19 mouse cellular contexts compared by ENCODE assay signal in genomic region chr8:3273799-3274198, GRCm38 (mm10). TPM values are rescaled to one million over a fixed set of nuclear protein-coding genes. Genes with fewer than 3 reads are reported as not detected.
DNase-seq lines count a peak whose midpoint lies in the region; ATAC-seq lines count a peak whose summit lies in the region.
"Had no signal": no experiment of that assay in that cellular context is flagged by ENCODE, and none has a peak within 500 bp of the region (broad histone marks: within the 10 kb centered on the region; RNA-seq: fewer than 3 reads in every experiment).

No protein-coding gene starts in this region.

- DNase-seq in heart, adult 11 months: peak; percentile 61
- DNase-seq in testis, postnatal 14 days (ENCODE audit: low spot score): peak; percentile 43
- DNase-seq in testis, postnatal 10 days (ENCODE audit: low spot score): no peak
- DNase-seq: adrenal gland, adult 8-10 months; adrenal gland, postnatal 14 days; adrenal gland, postnatal 36 days; cerebellum, adult 11-12 months; cerebellum, adult 2 months; cerebellum, adult 9-10 months; cerebellum, postnatal 10 days; cerebellum, postnatal 25 days had no signal

- H3K9ac ChIP-seq in heart, embryonic 11.5 days (ENCODE audit: low read depth, low read length): no peak overlapping the region
- H3K9ac ChIP-seq in forebrain, embryonic 12.5 days: no peak overlapping the region
- H3K9ac ChIP-seq: embryonic facial prominence, embryonic 12.5 days had no signal

- H3K36me3 ChIP-seq in heart, embryonic 11.5 days (ENCODE audit: control insufficient read depth, insufficient read depth, low read length): no peaks in the 10 kb centered on the region
- peaks cover 4% of the 10 kb centered on the region; the same call in 1 of the 2 replicates for H3K36me3 ChIP-seq in forebrain, embryonic 12.5 days (replicated peaks)

- 93% methylated on average over 3 of the region's 3 CpGs for WGBS in heart, embryonic 11.5 days (ENCODE audit: insufficient replicate concordance)
- 96% methylated on average over 3 of the region's 3 CpGs for WGBS in forebrain, embryonic 12.5 days

- no peak overlapping the region for H3K27ac ChIP-seq in heart, embryonic 11.5 days (ENCODE audit: low read depth, low read length)
- H3K27ac ChIP-seq in forebrain, embryonic 12.5 days: no peak overlapping the region
- H3K27ac ChIP-seq: embryonic facial prominence, embryonic 10.5 days; embryonic facial prominence, embryonic 12.5 days had no signal

- no peak overlapping the region for H3K4me2 ChIP-seq in heart, embryonic 11.5 days
- H3K4me2 ChIP-seq in forebrain, embryonic 12.5 days: no peak overlapping the region
- H3K4me2 ChIP-seq: embryonic facial prominence, embryonic 12.5 days had no signal

- H3K9me3 ChIP-seq in heart, embryonic 11.5 days (replicated peaks; ENCODE audit: control insufficient read depth, low read length): no peaks in the 10 kb centered on the region
- no peaks in the 10 kb centered on the region for H3K9me3 ChIP-seq in forebrain, embryonic 12.5 days
- H3K9me3 ChIP-seq: embryonic facial prominence, embryonic 10.5 days; embryonic facial prominence, embryonic 12.5 days had no signal

- ATAC-seq in heart, embryonic 11.5 days (replicated peaks; ENCODE audit: insufficient number of reproducible peaks, low FRiP score, low TSS enrichment): no peak
- ATAC-seq in forebrain, embryonic 12.5 days (ENCODE audit: low FRiP score): no peak
- ATAC-seq: activated CD4-positive, CD25-positive, alpha-beta regulatory T cell, adult 4 months; forebrain, embryonic 14.5 days; forebrain, embryonic 16.5 days; Patski had no signal

- no peaks in the 10 kb centered on the region for H3K27me3 ChIP-seq in heart, embryonic 11.5 days (ENCODE audit: control insufficient read depth, insufficient read depth, low read length)
- no peaks in the 10 kb centered on the region for H3K27me3 ChIP-seq in forebrain, embryonic 12.5 days
- H3K27me3 ChIP-seq: embryonic facial prominence, embryonic 12.5 days; Patski had no signal

- no peak overlapping the region for H3K4me3 ChIP-seq in heart, embryonic 11.5 days (ENCODE audit: low read depth, low read length)
- H3K4me3 ChIP-seq in forebrain, embryonic 12.5 days (replicated peaks): no peak overlapping the region
- H3K4me3 ChIP-seq: embryonic facial prominence, embryonic 10.5 days; embryonic facial prominence, embryonic 12.5 days had no signal

- H3K4me1 ChIP-seq in heart, embryonic 11.5 days (ENCODE audit: control insufficient read depth, insufficient read depth, low read length): peaks cover 15% of the 10 kb centered on the region
- peaks cover 23% of the 10 kb centered on the region for H3K4me1 ChIP-seq in forebrain, embryonic 12.5 days

RNA-seq across cellular contexts. Expression of gene Insr, which starts 5.6 kb away (rescaled TPM):
- polyA plus RNA-seq in heart, embryonic 11.5 days (2014; fragmentation: Nextera tagmentation; extraction: Ambion mirVana): 39.2 and 45.7 TPM in 2 replicates
- polyA plus RNA-seq in forebrain, embryonic 12.5 days (2016; fragmentation: Nextera tagmentation; extraction: Ambion mirVana): 43.7 and 44.7 TPM in 2 replicates
